Mouse (Mus musculus) 3T3-L1 (cell line): ENCODE results near the gene Myo1h.

Experiments
- DNase-seq: peaks from one replicate; pipeline ENCODE4 v3.0.0-alpha.2; 2015; ENCODE audit warnings: low read depth, low spot score

Gene Myo1h

GRCm38 (mm10) chr5:114384448-114384847 lies 95.5 kb downstream of the Myo1h start:
- no peak for DNase-seq

- peak; percentile 83 for DNase-seq
Measured at GRCm38 (mm10) chr5:114393169-114393568, 104.2 kb downstream of the Myo1h start.

- DNase-seq: no peak
Measured at GRCm38 (mm10) chr5:114406592-114406991, 117.6 kb downstream of the Myo1h start.

GRCm38 (mm10) chr5:114407269-114407668 lies 118.3 kb downstream of the Myo1h start:
- DNase-seq: peak; percentile 84

GRCm38 (mm10) chr5:114407810-114408209 lies 118.8 kb downstream of the Myo1h start:
- peak; percentile 89 for DNase-seq

- DNase-seq: no peak
Measured at GRCm38 (mm10) chr5:114408846-114409245, 119.9 kb downstream of the Myo1h start.

GRCm38 (mm10) chr5:114410429-114410828 lies 121.5 kb downstream of the Myo1h start:
- DNase-seq: no peak

- DNase-seq: peak; percentile 83
Measured at GRCm38 (mm10) chr5:114412361-114412998, 123.5 kb downstream of the Myo1h start.

- DNase-seq: peak; percentile 93
Measured at GRCm38 (mm10) chr5:114413067-114413735, 124.2 kb downstream of the Myo1h start.
